21 mouse cellular contexts compared by ENCODE assay signal in the genomic region with DNA sequence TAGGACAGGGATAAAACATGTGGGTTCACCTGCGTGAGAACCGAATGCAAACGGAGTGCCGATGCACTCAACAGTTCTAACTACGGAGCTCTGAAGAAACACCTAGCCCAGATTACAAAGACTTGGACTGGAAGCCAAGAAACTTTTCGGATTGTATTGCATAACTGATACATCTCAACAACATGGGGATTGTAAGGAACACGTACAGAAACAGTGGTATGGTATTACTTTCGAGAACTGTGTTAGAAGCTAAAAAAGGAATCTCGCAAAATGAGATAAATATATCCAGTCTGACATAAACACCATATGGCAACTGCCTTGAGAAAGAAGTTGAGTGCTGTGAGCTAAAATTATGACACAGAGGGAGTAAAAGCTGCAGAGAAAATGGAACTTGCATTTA.
DNase-seq lines count a peak whose midpoint lies in the region; ATAC-seq lines count a peak whose summit lies in the region.
"Had no signal": no experiment of that assay in that cellular context is flagged by ENCODE, and none has a peak within 500 bp of the region (broad histone marks: within the 10 kb centered on the region; RNA-seq: fewer than 3 reads in every experiment).

No protein-coding gene starts in this region.

- DNase-seq in frontal cortex, postnatal 10 days (ENCODE audit: low spot score in 2 of 2) = no peak
- no peak for DNase-seq in heart, postnatal 10 days
- peak; percentile 59 for DNase-seq in left cerebral cortex, adult 11 months (ENCODE audit: low spot score)
- no peak for DNase-seq in left cerebral cortex, adult 18-20 months (ENCODE audit: low spot score in 2 of 2)
- peak; percentile 91 for DNase-seq in telencephalon, adult 2 months (ENCODE audit: low read depth, low spot score)
- DNase-seq: adrenal gland, postnatal 14 days; cerebellum, adult 11-12 months; embryo, embryonic 11 days; kidney, adult 9 months; kidney, postnatal 25 days; lung, adult 18-20 months; lung, postnatal 36 days; spleen, adult 18-20 months; thymus, postnatal 4 days had no signal

- H3K9ac ChIP-seq in heart, embryonic 13.5 days = peak overlapping the region; percentile 50; the same call in 1 of the 2 replicates
- H3K9ac ChIP-seq: hindbrain, embryonic 15.5 days; intestine, embryonic 15.5 days had no signal

- no peaks in the 10 kb centered on the region for H3K9me3 ChIP-seq in heart, embryonic 13.5 days
- H3K9me3 ChIP-seq: hindbrain, embryonic 15.5 days; intestine, embryonic 15.5 days had no signal

- H3K27ac ChIP-seq in heart, embryonic 13.5 days (replicated peaks) = peak overlapping the region; percentile 98

- H3K27me3 ChIP-seq in heart, embryonic 13.5 days (replicated peaks) = no peaks in the 10 kb centered on the region
- H3K27me3 ChIP-seq: CH12.LX; hindbrain, embryonic 15.5 days; intestine, embryonic 15.5 days had no signal

- H3K4me3 ChIP-seq in heart, embryonic 13.5 days = no peak overlapping the region
- H3K4me3 ChIP-seq: hindbrain, embryonic 15.5 days; intestine, embryonic 15.5 days had no signal

- H3K4me2 ChIP-seq in heart, embryonic 13.5 days = peak overlapping the region; percentile 58
- H3K4me2 ChIP-seq: hindbrain, embryonic 15.5 days; intestine, embryonic 15.5 days; liver, embryonic 11.5 days had no signal

- intact Hi-C loops in heart, postnatal 10 days (cut with DNase I) = loop anchor here (2.0 to 5.0 kb wide), 3 partner anchors 15 to 438 kb away; no protein-coding TSS in a partner anchor

- peaks cover 56% of the 10 kb centered on the region for H3K4me1 ChIP-seq in heart, embryonic 13.5 days

- H3K36me3 ChIP-seq in heart, embryonic 13.5 days = peaks cover 25% of the 10 kb centered on the region
- H3K36me3 ChIP-seq: intestine, embryonic 15.5 days had no signal

- WGBS in heart, embryonic 13.5 days = 83% methylated on average over 9 of the region's 9 CpGs

- ATAC-seq in frontal cortex, adult (ENCODE audit: low TSS enrichment) = peak; percentile 48
- ATAC-seq in heart, embryonic 13.5 days (ENCODE audit: extremely low read depth, insufficient number of reproducible peaks, low FRiP score, low TSS enrichment) = no peak
- ATAC-seq: intestine, embryonic 15.5 days; midbrain, embryonic 16.5 days had no signal

Comparison
In these comparisons a context has a peak if more than half of its experiments do, and no peak if none do; other contexts are left out.
1. DNase-seq: peak in left cerebral cortex, adult 11 months (single experiment) and telencephalon, adult 2 months (single experiment); none in frontal cortex, postnatal 10 days (0 of 2), heart, postnatal 10 days (0 of 2) and left cerebral cortex, adult 18-20 months (0 of 2).